In the genomic region with DNA sequence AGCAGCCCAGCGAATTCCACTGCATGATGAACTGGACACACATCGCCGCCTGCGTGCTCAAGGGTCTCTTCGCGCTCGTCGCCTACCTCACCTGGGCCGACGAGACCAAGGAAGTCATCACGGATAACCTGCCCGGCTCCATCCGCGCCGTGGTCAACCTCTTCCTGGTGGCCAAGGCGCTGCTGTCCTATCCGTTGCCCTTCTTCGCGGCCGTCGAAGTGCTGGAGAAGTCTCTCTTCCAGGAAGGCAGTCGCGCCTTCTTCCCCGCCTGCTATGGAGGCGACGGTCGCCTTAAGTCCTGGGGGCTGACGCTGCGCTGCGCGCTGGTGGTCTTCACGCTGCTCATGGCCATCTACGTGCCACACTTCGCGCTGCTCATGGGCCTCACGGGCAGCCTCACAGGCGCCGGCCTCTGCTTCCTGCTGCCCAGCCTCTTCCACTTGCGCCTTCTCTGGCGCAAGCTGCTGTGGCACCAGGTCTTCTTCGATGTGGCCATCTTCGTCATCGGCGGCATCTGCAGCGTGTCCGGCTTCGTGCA, we compare ENCODE assay signal across 8 mouse cellular contexts. TPM values are rescaled to one million over a fixed set of nuclear protein-coding genes. Genes with fewer than 3 reads are reported as not detected.
DNase-seq lines count a peak whose midpoint lies in the region; ATAC-seq and TF ChIP-seq lines count a peak whose summit lies in the region.
"Had no signal": no experiment of that assay in that cellular context is flagged by ENCODE, and none has a peak within 500 bp of the region (broad histone marks: within the 10 kb centered on the region; RNA-seq: fewer than 3 reads in every experiment).

No protein-coding gene starts in this region.

- H3K9me3 ChIP-seq in lung, postnatal 0 days (ENCODE audit: low read length): no peaks in the 10 kb centered on the region
- no peaks in the 10 kb centered on the region for H3K9me3 ChIP-seq in forebrain, embryonic 13.5 days (replicated peaks)
- H3K9me3 ChIP-seq in limb, embryonic 14.5 days (ENCODE audit: control insufficient read depth, low read length): no peaks in the 10 kb centered on the region

- no peak overlapping the region for H3K4me3 ChIP-seq in lung, postnatal 0 days (ENCODE audit: low read depth, low read length)
- H3K4me3 ChIP-seq in forebrain, embryonic 13.5 days: peak overlapping the region; percentile 54
- peak overlapping the region; percentile 11 for H3K4me3 ChIP-seq in limb, embryonic 14.5 days (replicated peaks; ENCODE audit: low read length)
- H3K4me3 ChIP-seq in olfactory bulb, adult 2 months (ENCODE audit: insufficient read depth, low read depth, low read length): peak overlapping the region; percentile 96

- TF ChIP-seq POLR2A in limb, embryonic 14.5 days (IDR thresholded peaks at IDR 0.05; ENCODE audit: borderline replicate concordance, extremely low read depth, insufficient read depth, insufficient read length): no peak
- TF ChIP-seq POLR2A in olfactory bulb, adult 2 months (IDR thresholded peaks at IDR 0.05; ENCODE audit: insufficient read depth, low read depth, low read length): no peak

- 7% methylated on average over 47 of the region's 47 CpGs for WGBS in lung, postnatal 0 days
- 1% methylated on average over 47 of the region's 47 CpGs for WGBS in forebrain, embryonic 13.5 days
- WGBS in limb, embryonic 14.5 days: 3% methylated on average over 46 of the region's 47 CpGs
- 5% methylated on average over 47 of the region's 47 CpGs for WGBS in olfactory bulb, adult 2 months

- TF ChIP-seq EP300 in lung, postnatal 0 days (IDR thresholded peaks at IDR 0.05): no peak

- peaks cover 76% of the 10 kb centered on the region for H3K27me3 ChIP-seq in lung, postnatal 0 days (replicated peaks; ENCODE audit: insufficient read depth, low read length)
- peaks cover 100% of the 10 kb centered on the region for H3K27me3 ChIP-seq in forebrain, embryonic 13.5 days
- peaks cover 96% of the 10 kb centered on the region for H3K27me3 ChIP-seq in limb, embryonic 14.5 days (ENCODE audit: control insufficient read depth, insufficient read depth, low read length)

- no peaks in the 10 kb centered on the region for H3K36me3 ChIP-seq in lung, postnatal 0 days (ENCODE audit: insufficient read depth, low read length)
- H3K36me3 ChIP-seq in forebrain, embryonic 13.5 days (ENCODE audit: poor library complexity, severe bottlenecking): peaks cover 7% of the 10 kb centered on the region; the same call in 1 of the 2 replicates
- H3K36me3 ChIP-seq in limb, embryonic 14.5 days (ENCODE audit: control insufficient read depth, insufficient read depth, low read length): no peaks in the 10 kb centered on the region

- no peak for ATAC-seq in lung, postnatal 0 days
- no peak for ATAC-seq in forebrain, embryonic 13.5 days
- ATAC-seq in limb, embryonic 14.5 days (ENCODE audit: low FRiP score, low read depth): no peak
- no peak for ATAC-seq in megakaryocyte-erythroid progenitor cell, adult 5-6 weeks (replicated peaks; ENCODE audit: low FRiP score, low TSS enrichment, poor library complexity, severe bottlenecking)

- DNase-seq in lung, postnatal 0 days (ENCODE audit: low spot score): no peak
- DNase-seq in lung, postnatal 25 days (ENCODE audit: low spot score): no peak
- DNase-seq in limb, embryonic 14.5 days (ENCODE audit: low spot score): no peak
- DNase-seq in left cerebral cortex, postnatal 10 days (ENCODE audit: extremely low spot score in 1 of 2, low spot score in 2 of 2): no peak

- 0 out of 2 replicates have a peak overlapping the region, but pooled peaks have one; percentile 11 for H3K4me2 ChIP-seq in lung, postnatal 0 days (replicated peaks; ENCODE audit: low read depth, low read length)
- peak overlapping the region; percentile 64 for H3K4me2 ChIP-seq in forebrain, embryonic 13.5 days
- H3K4me2 ChIP-seq in limb, embryonic 14.5 days (replicated peaks; ENCODE audit: low read depth, low read length, severe bottlenecking): peak overlapping the region; percentile 17; the same call in 1 of the 2 replicates

- H3K9ac ChIP-seq in lung, postnatal 0 days (replicated peaks; ENCODE audit: low read depth): no peak overlapping the region
- H3K9ac ChIP-seq in forebrain, embryonic 13.5 days: peak overlapping the region; percentile 85
- no peak overlapping the region for H3K9ac ChIP-seq in limb, embryonic 14.5 days (ENCODE audit: low read depth, low read length, severe bottlenecking)

- H3K27ac ChIP-seq in lung, postnatal 0 days (ENCODE audit: low read length): no peak overlapping the region
- H3K27ac ChIP-seq in forebrain, embryonic 13.5 days: peak overlapping the region; percentile 40
- no peak overlapping the region for H3K27ac ChIP-seq in limb, embryonic 14.5 days (replicated peaks; ENCODE audit: low read depth, low read length)
- peak overlapping the region; percentile 69 for H3K27ac ChIP-seq in olfactory bulb, adult 2 months (ENCODE audit: insufficient read depth, low read depth, low read length)

- TF ChIP-seq CTCF in lung, postnatal 0 days (IDR thresholded peaks at IDR 0.05): no peak
- TF ChIP-seq CTCF in olfactory bulb, adult 2 months (IDR thresholded peaks at IDR 0.05; ENCODE audit: insufficient read depth, low read depth, low read length): no peak

- intact Hi-C loops in left cerebral cortex, postnatal 10 days (cut with DNase I): loop anchor here (5.0 kb wide), 1 partner anchor 62 kb away; no protein-coding TSS in a partner anchor

- peaks cover 5% of the 10 kb centered on the region; the same call in 1 of the 2 replicates for H3K4me1 ChIP-seq in lung, postnatal 0 days (ENCODE audit: insufficient read depth, low read depth, low read length)
- H3K4me1 ChIP-seq in forebrain, embryonic 13.5 days: peaks cover 41% of the 10 kb centered on the region
- H3K4me1 ChIP-seq in limb, embryonic 14.5 days (ENCODE audit: control insufficient read depth, insufficient read depth, low read length): peaks cover 5% of the 10 kb centered on the region; the same call in 1 of the 2 replicates
- peaks cover 30% of the 10 kb centered on the region for H3K4me1 ChIP-seq in olfactory bulb, adult 2 months (ENCODE audit: control insufficient read depth, insufficient read depth, low read length)

RNA-seq across cellular contexts. Expression of gene Slc32a1, which starts 3.9 kb away (rescaled TPM):
- not detected in 2 replicates for polyA plus RNA-seq in lung, postnatal 0 days (2015; fragmentation: Nextera tagmentation; extraction: Ambion mirVana)
- polyA plus RNA-seq in forebrain, embryonic 13.5 days (2015; fragmentation: Nextera tagmentation; extraction: Ambion mirVana): 4.8 and 5.6 TPM in 2 replicates
- 0.21 and 0.36 TPM in 2 replicates for polyA plus RNA-seq in limb, embryonic 14.5 days (2012; rRNA removed)
- polyA plus RNA-seq in limb, embryonic 14.5 days (2014; fragmentation: Nextera tagmentation; extraction: Ambion mirVana): not detected in 2 replicates
- not detected in 2 replicates for polyA plus RNA-seq in olfactory bulb, adult 2 months (2012; ENCODE audit: insufficient read depth, insufficient read length, low replicate concordance, missing spikeins)
- 10 to 100 TPM; 80.8 to 96.0 TPM for total RNA-seq in left cerebral cortex, postnatal 10 days (2021)
- total RNA-seq in megakaryocyte-erythroid progenitor cell, adult 5-6 weeks (2014; fragmentation: Nextera tagmentation): not detected in 2 replicates
- not detected in 2 replicates for total RNA-seq in megakaryocyte-erythroid progenitor cell, adult 5-6 weeks (2017)
- total RNA-seq: liver, adult 2 months had no signal
- polyA plus RNA-seq: liver, adult 2 months had no signal

RNA-seq across cellular contexts. Expression of gene Actr5, which starts 10.2 kb away (rescaled TPM):
- 6.4 and 6.6 TPM in 2 replicates for polyA plus RNA-seq in lung, postnatal 0 days (2015; fragmentation: Nextera tagmentation; extraction: Ambion mirVana)
- polyA plus RNA-seq in forebrain, embryonic 13.5 days (2015; fragmentation: Nextera tagmentation; extraction: Ambion mirVana): 11.5 and 14.1 TPM in 2 replicates
- polyA plus RNA-seq in limb, embryonic 14.5 days (2012; rRNA removed): 13.5 and 14.5 TPM in 2 replicates
- 12.3 and 13.4 TPM in 2 replicates for polyA plus RNA-seq in limb, embryonic 14.5 days (2014; fragmentation: Nextera tagmentation; extraction: Ambion mirVana)
- polyA plus RNA-seq in olfactory bulb, adult 2 months (2012; ENCODE audit: insufficient read depth, insufficient read length, low replicate concordance, missing spikeins): not detected in 2 replicates
- 10 to 100 TPM in 1 of 2 experiments, 1 to 10 TPM in 1; 9.7 to 11.7 TPM for total RNA-seq in left cerebral cortex, postnatal 10 days (2021)
- total RNA-seq in megakaryocyte-erythroid progenitor cell, adult 5-6 weeks (2014; fragmentation: Nextera tagmentation): 13.8 and 21.1 TPM in 2 replicates
- 16.2 and 31.5 TPM in 2 replicates for total RNA-seq in megakaryocyte-erythroid progenitor cell, adult 5-6 weeks (2017)

RNA-seq across cellular contexts. Expression of gene Ppp1r16b, which starts 50.7 kb away (rescaled TPM):
- 30.6 and 48.6 TPM in 2 replicates for polyA plus RNA-seq in lung, postnatal 0 days (2015; fragmentation: Nextera tagmentation; extraction: Ambion mirVana)
- polyA plus RNA-seq in forebrain, embryonic 13.5 days (2015; fragmentation: Nextera tagmentation; extraction: Ambion mirVana): 7.8 and 8.4 TPM in 2 replicates
- 1.1 and 1.4 TPM in 2 replicates for polyA plus RNA-seq in limb, embryonic 14.5 days (2012; rRNA removed)
- polyA plus RNA-seq in limb, embryonic 14.5 days (2014; fragmentation: Nextera tagmentation; extraction: Ambion mirVana): 3.9 and 4.1 TPM in 2 replicates
- polyA plus RNA-seq in olfactory bulb, adult 2 months (2012; ENCODE audit: insufficient read depth, insufficient read length, low replicate concordance, missing spikeins): 72.6 TPM in 1 of 2 replicates, not detected in the other
- 10 to 100 TPM; 51.1 to 54.5 TPM for total RNA-seq in left cerebral cortex, postnatal 10 days (2021)
- total RNA-seq in megakaryocyte-erythroid progenitor cell, adult 5-6 weeks (2014; fragmentation: Nextera tagmentation): 2.4 and 5.0 TPM in 2 replicates
- total RNA-seq in megakaryocyte-erythroid progenitor cell, adult 5-6 weeks (2017): 0.04 and 1.6 TPM in 2 replicates

Comparison
In these comparisons a context has a peak if more than half of its experiments do, and no peak if none do; other contexts are left out.
1. H3K27ac ChIP-seq: peak in forebrain, embryonic 13.5 days (single experiment) and olfactory bulb, adult 2 months (single experiment); none in lung, postnatal 0 days (single experiment) and limb, embryonic 14.5 days (single experiment).
2. H3K4me2 ChIP-seq: peak in every context shown above with its lines; median percentile 64 in forebrain, embryonic 13.5 days; 17 in limb, embryonic 14.5 days; 11 in lung, postnatal 0 days.